In the genomic region with DNA sequence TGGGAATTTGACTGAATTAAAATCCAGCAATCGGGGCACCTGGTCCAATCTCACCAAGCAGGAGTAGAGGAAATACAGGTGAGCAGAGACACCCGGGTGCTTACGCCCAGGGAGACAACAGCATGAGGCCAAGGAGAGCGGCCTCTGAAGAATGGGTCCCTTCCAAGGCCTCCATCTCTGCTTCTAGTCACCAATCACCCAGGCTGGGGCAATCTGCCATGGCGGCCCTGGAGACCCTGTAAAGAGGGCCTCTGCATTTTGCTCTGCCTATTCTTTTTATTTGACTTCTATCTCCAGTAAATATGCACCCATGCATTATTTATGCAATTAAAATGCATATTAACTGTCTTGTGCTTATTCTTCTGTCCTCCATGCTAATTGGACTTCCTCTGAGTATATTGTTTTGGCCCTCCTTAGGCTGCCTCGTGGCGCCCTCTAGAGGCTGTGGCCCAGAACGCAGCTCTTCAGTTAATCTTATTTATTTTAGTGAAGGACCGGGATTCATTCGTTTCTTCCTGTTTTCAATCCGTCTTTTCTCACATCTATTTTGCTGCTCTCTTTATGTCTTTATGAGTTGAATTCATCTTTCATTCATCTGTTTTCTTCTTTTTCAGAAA, we compare ENCODE assay signal across 8 mouse cellular contexts. TPM values are rescaled to one million over a fixed set of nuclear protein-coding genes. Genes with fewer than 3 reads are reported as not detected.
DNase-seq lines count a peak whose midpoint lies in the region.

No protein-coding gene starts in this region.

- peak; percentile 41 to 77 for DNase-seq in adrenal gland, adult (ENCODE audit: inconsistent age in 2 of 2, low spot score in 1 of 2)
- no peak for DNase-seq in adrenal gland, adult 2 months
- peak; percentile 56 for DNase-seq in urinary bladder, postnatal 25 days (ENCODE audit: low spot score)
- no peak for DNase-seq in urinary bladder, adult 2 months (ENCODE audit: low spot score)
- peak; percentile 28 for DNase-seq in fibroblast of lung, adult 2 months (ENCODE audit: low read depth)
- DNase-seq in kidney, postnatal 14 days, result peak; percentile 54
- peak; percentile 67 for DNase-seq in lung, postnatal 14 days
- DNase-seq in right cerebral cortex, postnatal 25 days, result peak; percentile 31

RNA-seq across cellular contexts. Expression of gene Lbp, which starts 33.8 kb away (rescaled TPM):
- total RNA-seq in adrenal gland, adult 2 months (2021), result 10 to 100 TPM; 22.0 to 24.6 TPM
- 25.4 and 36.7 TPM in 2 replicates for polyA plus RNA-seq in adrenal gland, adult 2 months (2012; rRNA removed)
- 107 and 122 TPM in 2 replicates for polyA plus RNA-seq in urinary bladder, adult 2 months (2012; rRNA removed)

RNA-seq across cellular contexts. Expression of gene Snhg11, which starts 35.4 kb away (rescaled TPM):
- total RNA-seq in adrenal gland, adult 2 months (2021), result 1 to 10 TPM; 8.8 to 9.8 TPM
- polyA plus RNA-seq in adrenal gland, adult 2 months (2012; rRNA removed), result 8.7 and 11.2 TPM in 2 replicates
- 42.5 and 79.4 TPM in 2 replicates for polyA plus RNA-seq in urinary bladder, adult 2 months (2012; rRNA removed)

Comparison
In these comparisons a context has a peak if more than half of its experiments do, and no peak if none do; other contexts are left out.
1. DNase-seq: peak in adrenal gland, adult (2 of 2), urinary bladder, postnatal 25 days (single experiment), fibroblast of lung, adult 2 months (single experiment), kidney, postnatal 14 days (single experiment), lung, postnatal 14 days (single experiment) and right cerebral cortex, postnatal 25 days (single experiment); none in adrenal gland, adult 2 months (single experiment) and urinary bladder, adult 2 months (single experiment).